Mouse (Mus musculus) midbrain, embryonic 16.5 days (tissue): Measurements from ENCODE around the gene Msh2. TPM values are rescaled to one million over a fixed set of nuclear protein-coding genes. Genes with fewer than 3 reads are reported as not detected.

Source experiments
- ATAC-seq: fragments of 200-750 bp; cut with Nextera tagmentation; 2 replicates; pipeline ENCODE4 v1.8.0; 2017; ENCODE audit warnings: moderate TSS enrichment
- H3K27ac ChIP-seq: fragments of 300-500 bp; sonication (generic); 2 replicates; pipeline ENCODE4 v1.5.1; 2014; ENCODE audit warnings: mild to moderate bottlenecking, low read length, mixed read lengths
- H3K27me3 ChIP-seq: fragments of 300-500 bp; sonication (generic); 2 replicates; pipeline ENCODE4 v1.6.1; 2014; ENCODE audit warnings: low read depth, low read length, mixed read lengths; ENCODE audit not compliant: control insufficient read depth, insufficient read depth
- H3K36me3 ChIP-seq: fragments of 300-500 bp; sonication (generic); 2 replicates; pipeline ENCODE4 v1.6.1; 2014; ENCODE audit warnings: mild to moderate bottlenecking, low read length, moderate library complexity, mixed read lengths; ENCODE audit not compliant: control insufficient read depth, insufficient read depth
- H3K4me1 ChIP-seq: fragments of 300-500 bp; sonication (generic); 2 replicates; pipeline ENCODE4 v1.6.1; 2014; ENCODE audit warnings: mild to moderate bottlenecking, low read length, mixed read lengths; ENCODE audit not compliant: control insufficient read depth, insufficient read depth
- H3K4me2 ChIP-seq: fragments of 300-500 bp; sonication (generic); 2 replicates; pipeline ENCODE4 v1.6.1; 2014; ENCODE audit warnings: mild to moderate bottlenecking, low read length, mixed read lengths
- H3K4me3 ChIP-seq: fragments of 300-500 bp; sonication (generic); 2 replicates; pipeline ENCODE4 v1.5.1; 2014; ENCODE audit warnings: low read depth, mild to moderate bottlenecking, low read length, moderate library complexity, mixed read lengths
- H3K9ac ChIP-seq: fragments of 300-500 bp; sonication (generic); 2 replicates; pipeline ENCODE4 v1.6.1; 2014; ENCODE audit warnings: low read depth, low read length, mixed read lengths
- H3K9me3 ChIP-seq: fragments of 300-500 bp; sonication (generic); replicated peaks from 2 replicates; pipeline ENCODE4 v1.6.1; 2014; ENCODE audit warnings: mild to moderate bottlenecking, low read length, mixed read lengths; ENCODE audit not compliant: control insufficient read depth, poor library complexity, severe bottlenecking
- WGBS: fragments of 180-500 bp; shearing (Covaris S2); extraction: QIAGEN DNeasy Blood & Tissue Kit; methylation state at CpG from one replicate; pipeline ENCODE4 v1.1.7; 2014; 5-methylcytosine and 5-hydroxymethylcytosine counted together
- polyA plus RNA-seq: library from polyadenylated mRNA; unstranded; fragments of >200 nt; fragmentation: Nextera tagmentation; extraction: Ambion mirVana; gene quantifications from 2 replicates; pipeline ENCODE4 v1.2.1, GENCODE M21; 2015

Msh2 gene
- polyA plus RNA-seq, 1 experiment from 2014 or later: 64.5 TPM

DNA sequence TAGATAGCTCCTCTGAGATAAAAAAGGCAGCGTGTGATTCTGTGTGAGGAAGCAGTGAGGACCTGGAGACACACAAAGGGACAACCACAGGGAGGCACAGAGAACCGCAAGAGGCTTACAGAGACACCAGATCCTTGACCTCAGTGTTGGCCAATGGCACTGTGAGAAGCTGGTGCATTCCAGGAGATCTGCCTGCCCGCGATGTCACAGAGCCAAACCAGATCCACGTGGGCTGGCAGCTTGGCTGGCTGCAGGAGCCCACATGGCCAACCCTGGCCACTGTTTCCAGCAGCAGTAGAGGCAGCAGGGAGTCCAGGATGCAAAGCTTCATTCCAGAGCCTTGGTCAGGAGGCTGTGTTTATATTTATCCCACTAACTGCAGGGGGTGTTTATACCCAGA is 98.6 kb downstream of the Msh2 start:
- ATAC-seq: no peak
- WGBS: 40% methylated on average over 5 of the region's 5 CpGs
- Histone ChIP-seq H3K4me3 (no peak overlapping the region), H3K9me3 (no peaks in the 10 kb centered on the region), H3K27ac (no peak overlapping the region), H3K4me2 (no peak overlapping the region), H3K4me1 (no peaks in the 10 kb centered on the region), H3K9ac (no peak overlapping the region), H3K27me3 (no peaks in the 10 kb centered on the region), H3K36me3 (no peaks in the 10 kb centered on the region)

DNA sequence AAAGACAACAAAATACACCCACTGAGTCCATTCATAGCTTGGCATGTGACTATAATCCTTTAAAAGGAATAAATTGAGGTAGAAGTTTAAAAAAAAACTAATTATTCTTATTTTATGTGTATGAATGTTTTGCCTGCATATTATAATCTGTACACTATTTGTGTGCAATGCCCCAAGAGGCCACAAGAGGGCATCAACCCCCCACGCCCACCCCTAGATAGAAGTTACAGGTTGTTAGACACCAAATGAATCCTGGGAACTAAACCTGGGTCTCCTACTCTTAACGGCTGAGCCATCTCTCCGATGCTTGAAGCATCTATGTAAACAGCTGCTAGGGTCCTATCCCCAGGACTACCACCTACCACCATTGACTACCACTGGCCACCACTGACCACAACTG is 101.0 kb downstream of the Msh2 start:
- no peaks in the 10 kb centered on the region for H3K9me3 ChIP-seq
- no peak overlapping the region for H3K27ac ChIP-seq
- no peaks in the 10 kb centered on the region for H3K27me3 ChIP-seq
- no peak overlapping the region for H3K4me3 ChIP-seq
- 75% methylated on average over 3 of the region's 3 CpGs for WGBS
- no peak for ATAC-seq
- no peak overlapping the region for H3K4me2 ChIP-seq
- H3K4me1 ChIP-seq: no peaks in the 10 kb centered on the region
- H3K36me3 ChIP-seq: no peaks in the 10 kb centered on the region
- H3K9ac ChIP-seq: no peak overlapping the region

Other genes starting within 250 kb of the Msh2 start
- gene Stpg4, start 244.6 kb upstream of the Msh2 start, polyA plus RNA-seq: 0.34 TPM in 1 of 2 replicates, not detected in the other
- 2,230 and 2,642 TPM in 2 replicates for gene Calm2, start 225.4 kb upstream of the Msh2 start, polyA plus RNA-seq
- gene Epcam, start 36.4 kb upstream of the Msh2 start, polyA plus RNA-seq: 3.3 and 4.1 TPM in 2 replicates
- 0.63 and 0.65 TPM in 2 replicates for gene Kcnk12, start 125.7 kb downstream of the Msh2 start, polyA plus RNA-seq
- gene Rpl36-ps4, start 248.6 kb downstream of the Msh2 start, polyA plus RNA-seq: not detected in 2 replicates